Mouse (Mus musculus): ENCODE data around the gene Tmem189. TPM values are rescaled to one million over a fixed set of nuclear protein-coding genes. Genes with fewer than 3 reads are reported as not detected.
"Not testable (repeated sequence)": the region's sequence is repeated elsewhere in the genome, so short reads cannot be mapped to it uniquely, and the experiment has no call there.

Tmem189 gene
- total RNA-seq, 2 experiments from 2014 or later = 54.6 to 58.5 TPM

GRCm38 (mm10) chr2:167660611-167660971 is 29.0 kb downstream of the Tmem189 start:
- DNase-seq (ENCODE audit: low spot score in 2 of 2) = peak in 1 of 2 experiments; percentile 42
- intact Hi-C loops (cut with DNase I) = no loop called here

GRCm38 (mm10) chr2:167659847-167660610 is 29.6 kb downstream of the Tmem189 start:
- intact Hi-C loops (cut with DNase I) = no loop called here
- peak in 1 of 2 experiments; percentile 45 for DNase-seq (ENCODE audit: low spot score in 2 of 2)

GRCm38 (mm10) chr2:167659177-167659846 is 30.3 kb downstream of the Tmem189 start:
- intact Hi-C loops (cut with DNase I) = no loop called here

GRCm38 (mm10) chr2:167658712-167659111 is 30.9 kb downstream of the Tmem189 start:
- DNase-seq (ENCODE audit: low spot score in 2 of 2) = no peak
- intact Hi-C loops (cut with DNase I) = no loop called here

More at GRCm38 (mm10) chr2:167659177-167659846, 30.3 kb downstream of the Tmem189 start:
- no peak for DNase-seq (ENCODE audit: low spot score in 2 of 2)

- intact Hi-C loops (cut with DNase I) = no loop called here
- DNase-seq (ENCODE audit: low spot score in 2 of 2) = no peak
Observed at GRCm38 (mm10) chr2:167657973-167658372, 31.6 kb downstream of the Tmem189 start.

- DNase-seq (ENCODE audit: low spot score in 2 of 2) = no peak
- intact Hi-C loops (cut with DNase I) = no loop called here
Observed at GRCm38 (mm10) chr2:167656629-167657478, 32.8 kb downstream of the Tmem189 start.

- no peak for DNase-seq (ENCODE audit: low spot score in 2 of 2)
- intact Hi-C loops (cut with DNase I) = no loop called here
Observed at GRCm38 (mm10) chr2:167654911-167655600, 34.6 kb downstream of the Tmem189 start.

- intact Hi-C loops (cut with DNase I) = no loop called here
- no peak for DNase-seq (ENCODE audit: low spot score in 2 of 2)
Observed at GRCm38 (mm10) chr2:167652694-167653093, 36.9 kb downstream of the Tmem189 start.

GRCm38 (mm10) chr2:167651622-167652021 is 38.0 kb downstream of the Tmem189 start:
- DNase-seq (ENCODE audit: low spot score in 2 of 2) = no peak
- intact Hi-C loops (cut with DNase I) = no loop called here

GRCm38 (mm10) chr2:167649290-167650032 is 40.2 kb downstream of the Tmem189 start:
- no peak for DNase-seq (ENCODE audit: low spot score in 2 of 2)
- intact Hi-C loops (cut with DNase I) = no loop called here

GRCm38 (mm10) chr2:167646411-167646810 is 43.2 kb downstream of the Tmem189 start:
- intact Hi-C loops (cut with DNase I) = no loop called here
- no peak for DNase-seq (ENCODE audit: low spot score in 2 of 2)

- intact Hi-C loops (cut with DNase I); DNase-seq (ENCODE audit: low spot score in 2 of 2): not testable (repeated sequence)
Observed at GRCm38 (mm10) chr2:167643356-167644052, 46.1 kb downstream of the Tmem189 start.

- DNase-seq (ENCODE audit: low spot score in 2 of 2) = no peak
- intact Hi-C loops (cut with DNase I) = no loop called here
Observed at GRCm38 (mm10) chr2:167642164-167642563, 47.5 kb downstream of the Tmem189 start.

- intact Hi-C loops (cut with DNase I) = loop anchor here (1.0 kb wide), 1 partner anchor 39 kb away; no protein-coding TSS in a partner anchor
- no peak for DNase-seq (ENCODE audit: low spot score in 2 of 2)
Observed at GRCm38 (mm10) chr2:167641337-167641736, 48.3 kb downstream of the Tmem189 start.

GRCm38 (mm10) chr2:167640279-167640678 is 49.3 kb downstream of the Tmem189 start:
- no peak for DNase-seq (ENCODE audit: low spot score in 2 of 2)
- intact Hi-C loops (cut with DNase I) = no loop called here

- intact Hi-C loops (cut with DNase I) = no loop called here
- DNase-seq (ENCODE audit: low spot score in 2 of 2) = no peak
Observed at GRCm38 (mm10) chr2:167634865-167635512, 54.6 kb downstream of the Tmem189 start.

- intact Hi-C loops (cut with DNase I) = no loop called here
Observed at GRCm38 (mm10) chr2:167634338-167634770, 55.3 kb downstream of the Tmem189 start.

GRCm38 (mm10) chr2:167633537-167633872 is 56.1 kb downstream of the Tmem189 start:
- no peak for DNase-seq (ENCODE audit: low spot score in 2 of 2)
- intact Hi-C loops (cut with DNase I) = no loop called here

More at GRCm38 (mm10) chr2:167634338-167634770, 55.3 kb downstream of the Tmem189 start:
- DNase-seq (ENCODE audit: low spot score in 2 of 2) = peak; percentile 97 to 99

Data from left cerebral cortex, postnatal 14 days (tissue).